Mouse (Mus musculus): ENCODE data around the gene Sox6. TPM values are rescaled to one million over a fixed set of nuclear protein-coding genes. Genes with fewer than 3 reads are reported as not detected.
A peak's percentile ranks its signal among the peaks of the same experiment; 100 is the strongest.

Sox6 gene
- total RNA-seq, 1 experiment, result 1.2 TPM

DNA sequence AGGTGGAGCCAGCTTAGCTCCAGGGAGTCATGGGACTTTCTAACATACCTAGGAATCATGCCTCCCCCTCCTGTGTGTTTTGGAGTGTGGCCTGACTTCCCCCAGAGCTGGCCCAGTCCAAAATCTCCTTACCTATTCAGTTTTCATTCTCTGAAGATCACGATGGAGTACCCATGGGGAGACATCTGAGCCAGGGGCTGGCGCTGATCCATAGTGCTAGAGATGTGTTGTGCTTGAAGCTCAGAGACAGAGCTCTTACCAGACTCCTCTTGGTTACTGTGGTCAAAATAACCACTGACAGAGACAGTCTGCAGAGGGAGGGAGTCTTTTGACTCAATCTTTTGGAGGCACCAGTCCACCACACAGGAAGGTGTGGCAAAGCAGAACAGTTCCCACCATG, 575.2 kb downstream of the Sox6 start:
- in situ Hi-C loops (cut with MboI; ENCODE audit: low sequenced_read_pairs in 2 of 2, unreplicated experiment in 2 of 2), result no loop called here
- no peaks in the 10 kb centered on the region for H3K9me3 ChIP-seq (ENCODE audit: control insufficient read depth, insufficient read depth, low read depth, low read length)
- DNase-seq (ENCODE audit: low read depth, low spot score), result no peak
- no peaks in the 10 kb centered on the region for H3K36me3 ChIP-seq (ENCODE audit: control insufficient read depth, insufficient read depth, low read length, poor library complexity, severe bottlenecking)
- no peaks in the 10 kb centered on the region for H3K4me1 ChIP-seq (ENCODE audit: control insufficient read depth in 2 of 2, insufficient read depth in 2 of 2, low read length in 2 of 2, poor library complexity in 1 of 2)
- no peak for TF ChIP-seq ZC3H11A (IDR thresholded peaks at IDR 0.05; ENCODE audit: borderline replicate concordance, low read depth, low read length)
- TF ChIP-seq ZNF384 (IDR thresholded peaks at IDR 0.05; ENCODE audit: low read depth, low read length), result no peak
- no peak for TF ChIP-seq CHD2 (IDR thresholded peaks at IDR 0.05; ENCODE audit: low read depth, low read length)
- TF ChIP-seq MAFK (IDR thresholded peaks at IDR 0.05; ENCODE audit: insufficient read depth, low read depth, low read length), result no peak
- no peak for TF ChIP-seq HCFC1 (IDR thresholded peaks at IDR 0.05; ENCODE audit: borderline replicate concordance, insufficient read depth, low read length)
- no peak overlapping the region for H3K27ac ChIP-seq (ENCODE audit: insufficient read depth, low read depth, low read length, poor library complexity, severe bottlenecking)
- no peak overlapping the region for H3K9ac ChIP-seq (ENCODE audit: insufficient read depth, low read depth, low read length, poor library complexity, severe bottlenecking)
- H3K4me3 ChIP-seq (ENCODE audit: insufficient read depth in 1 of 2, low read depth in 1 of 2, low read length in 2 of 2, poor library complexity in 1 of 2, severe bottlenecking in 1 of 2), result no peak overlapping the region

DNA sequence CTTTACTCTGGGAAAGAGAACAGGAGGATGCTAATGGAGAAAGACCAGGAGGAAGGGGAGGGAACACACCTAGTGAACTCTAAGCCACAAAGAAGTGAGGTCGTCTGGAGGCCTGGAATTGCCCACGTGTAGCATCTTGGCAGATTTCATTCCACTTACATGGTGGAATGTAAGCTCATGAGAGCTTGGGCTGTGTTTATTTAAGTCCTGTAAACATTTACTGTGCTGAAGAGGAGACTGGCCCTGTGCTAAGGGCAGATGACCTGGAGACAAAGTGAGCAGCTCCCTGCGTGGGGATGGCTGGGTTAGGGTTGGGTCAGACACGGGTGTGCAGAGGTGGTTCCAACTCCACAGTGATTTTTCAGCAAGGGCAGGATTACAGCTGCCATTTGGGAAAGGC, 576.3 kb downstream of the Sox6 start:
- H3K9ac ChIP-seq (ENCODE audit: insufficient read depth, low read depth, low read length, poor library complexity, severe bottlenecking), result no peak overlapping the region
- no peak overlapping the region for H3K27ac ChIP-seq (ENCODE audit: insufficient read depth, low read depth, low read length, poor library complexity, severe bottlenecking)
- TF ChIP-seq HCFC1 (IDR thresholded peaks at IDR 0.05; ENCODE audit: borderline replicate concordance, insufficient read depth, low read length) (no peak), ZNF384 (IDR thresholded peaks at IDR 0.05; ENCODE audit: low read depth, low read length) (no peak), ZC3H11A (IDR thresholded peaks at IDR 0.05; ENCODE audit: borderline replicate concordance, low read depth, low read length) (no peak), MAFK (IDR thresholded peaks at IDR 0.05; ENCODE audit: insufficient read depth, low read depth, low read length) (no peak), CHD2 (IDR thresholded peaks at IDR 0.05; ENCODE audit: low read depth, low read length) (no peak)
- no peak for DNase-seq (ENCODE audit: low read depth, low spot score)
- H3K9me3 ChIP-seq (ENCODE audit: control insufficient read depth, insufficient read depth, low read depth, low read length), result no peaks in the 10 kb centered on the region
- no peaks in the 10 kb centered on the region for H3K4me1 ChIP-seq (ENCODE audit: control insufficient read depth in 2 of 2, insufficient read depth in 2 of 2, low read length in 2 of 2, poor library complexity in 1 of 2)
- no peaks in the 10 kb centered on the region for H3K36me3 ChIP-seq (ENCODE audit: control insufficient read depth, insufficient read depth, low read length, poor library complexity, severe bottlenecking)
- in situ Hi-C loops (cut with MboI; ENCODE audit: low sequenced_read_pairs in 2 of 2, unreplicated experiment in 2 of 2), result no loop called here
- H3K4me3 ChIP-seq (ENCODE audit: insufficient read depth in 1 of 2, low read depth in 1 of 2, low read length in 2 of 2, poor library complexity in 1 of 2, severe bottlenecking in 1 of 2), result no peak overlapping the region

DNA sequence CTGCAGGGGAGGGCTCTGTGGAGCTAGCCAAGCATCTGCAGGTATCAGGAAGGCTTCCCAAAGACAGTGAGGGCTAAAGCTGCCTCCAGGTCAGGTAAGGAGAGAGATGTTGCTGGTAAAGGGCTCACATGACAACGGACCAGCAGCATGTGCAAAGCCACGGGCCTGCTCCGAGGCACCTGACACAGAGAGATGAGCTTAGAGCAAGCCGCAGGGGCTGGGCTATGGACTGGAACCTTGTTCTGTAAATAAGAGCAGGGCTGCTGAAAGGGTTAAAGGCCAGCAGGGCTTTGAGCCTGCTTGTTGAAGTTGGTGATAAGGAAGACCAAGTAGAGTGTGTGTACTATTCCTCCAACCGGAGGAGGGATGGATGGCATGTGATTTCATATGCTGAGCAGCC, 583.6 kb downstream of the Sox6 start:
- no peaks in the 10 kb centered on the region for H3K36me3 ChIP-seq (ENCODE audit: control insufficient read depth, insufficient read depth, low read length, poor library complexity, severe bottlenecking)
- H3K27ac ChIP-seq (ENCODE audit: insufficient read depth, low read depth, low read length, poor library complexity, severe bottlenecking), result no peak overlapping the region
- DNase-seq (ENCODE audit: low read depth, low spot score), result no peak
- in situ Hi-C loops (cut with MboI; ENCODE audit: low sequenced_read_pairs in 2 of 2, unreplicated experiment in 2 of 2), result no loop called here
- no peak overlapping the region for H3K4me3 ChIP-seq (ENCODE audit: insufficient read depth in 1 of 2, low read depth in 1 of 2, low read length in 2 of 2, poor library complexity in 1 of 2, severe bottlenecking in 1 of 2)
- no peak overlapping the region for H3K9ac ChIP-seq (ENCODE audit: insufficient read depth, low read depth, low read length, poor library complexity, severe bottlenecking)
- TF ChIP-seq CHD2 (IDR thresholded peaks at IDR 0.05; ENCODE audit: low read depth, low read length) (no peak), MAFK (IDR thresholded peaks at IDR 0.05; ENCODE audit: insufficient read depth, low read depth, low read length) (no peak), HCFC1 (IDR thresholded peaks at IDR 0.05; ENCODE audit: borderline replicate concordance, insufficient read depth, low read length) (no peak), ZNF384 (IDR thresholded peaks at IDR 0.05; ENCODE audit: low read depth, low read length) (no peak), ZC3H11A (IDR thresholded peaks at IDR 0.05; ENCODE audit: borderline replicate concordance, low read depth, low read length) (no peak)
- H3K4me1 ChIP-seq (ENCODE audit: control insufficient read depth in 2 of 2, insufficient read depth in 2 of 2, low read length in 2 of 2, poor library complexity in 1 of 2), result no peaks in the 10 kb centered on the region
- no peaks in the 10 kb centered on the region for H3K9me3 ChIP-seq (ENCODE audit: control insufficient read depth, insufficient read depth, low read depth, low read length)

DNA sequence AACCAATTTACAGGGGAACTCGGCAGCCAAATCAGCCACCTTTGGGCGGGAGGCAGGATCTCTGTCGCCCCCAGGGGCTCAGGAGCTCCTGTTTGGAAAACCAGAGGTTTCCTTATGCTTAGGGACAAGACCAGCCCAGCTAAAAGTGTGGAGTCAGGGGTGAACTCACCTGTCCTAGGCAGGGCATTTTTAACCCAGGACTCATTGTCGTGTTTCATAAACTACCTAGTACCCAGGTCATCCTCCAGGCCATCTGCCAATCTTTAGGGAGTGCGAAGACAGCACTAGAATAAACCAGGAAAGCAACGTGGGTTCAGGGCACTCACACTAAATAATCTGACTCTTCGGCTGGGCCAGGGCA, 584.9 kb downstream of the Sox6 start:
- TF ChIP-seq CHD2 (IDR thresholded peaks at IDR 0.05; ENCODE audit: low read depth, low read length) (no peak), ZC3H11A (IDR thresholded peaks at IDR 0.05; ENCODE audit: borderline replicate concordance, low read depth, low read length) (no peak), ZNF384 (IDR thresholded peaks at IDR 0.05; ENCODE audit: low read depth, low read length) (no peak), HCFC1 (IDR thresholded peaks at IDR 0.05; ENCODE audit: borderline replicate concordance, insufficient read depth, low read length) (no peak), MAFK (IDR thresholded peaks at IDR 0.05; ENCODE audit: insufficient read depth, low read depth, low read length) (no peak)
- no peak overlapping the region for H3K27ac ChIP-seq (ENCODE audit: insufficient read depth, low read depth, low read length, poor library complexity, severe bottlenecking)
- H3K9me3 ChIP-seq (ENCODE audit: control insufficient read depth, insufficient read depth, low read depth, low read length), result no peaks in the 10 kb centered on the region
- H3K4me3 ChIP-seq (ENCODE audit: insufficient read depth in 1 of 2, low read depth in 1 of 2, low read length in 2 of 2, poor library complexity in 1 of 2, severe bottlenecking in 1 of 2), result peak overlapping the region; percentile 51 to 63; a peak in 3 of 4 replicates
- peak overlapping the region; percentile 70 for H3K9ac ChIP-seq (ENCODE audit: insufficient read depth, low read depth, low read length, poor library complexity, severe bottlenecking)
- no peaks in the 10 kb centered on the region for H3K36me3 ChIP-seq (ENCODE audit: control insufficient read depth, insufficient read depth, low read length, poor library complexity, severe bottlenecking)
- DNase-seq (ENCODE audit: low read depth, low spot score), result peak; percentile 33
- in situ Hi-C loops (cut with MboI; ENCODE audit: low sequenced_read_pairs in 2 of 2, unreplicated experiment in 2 of 2), result no loop called here
- H3K4me1 ChIP-seq (ENCODE audit: control insufficient read depth in 2 of 2, insufficient read depth in 2 of 2, low read length in 2 of 2, poor library complexity in 1 of 2), result no peaks in the 10 kb centered on the region
